Mouse (Mus musculus): Measurements from ENCODE around the gene Hoxc5. TPM values are rescaled to one million over a fixed set of nuclear protein-coding genes. Genes with fewer than 3 reads are reported as not detected.
A peak's percentile ranks its signal among the peaks of the same experiment; 100 is the strongest.

The Hoxc5 gene
- polyA plus RNA-seq, 1 experiment from 2014 or later = 32.2 TPM

DNA sequence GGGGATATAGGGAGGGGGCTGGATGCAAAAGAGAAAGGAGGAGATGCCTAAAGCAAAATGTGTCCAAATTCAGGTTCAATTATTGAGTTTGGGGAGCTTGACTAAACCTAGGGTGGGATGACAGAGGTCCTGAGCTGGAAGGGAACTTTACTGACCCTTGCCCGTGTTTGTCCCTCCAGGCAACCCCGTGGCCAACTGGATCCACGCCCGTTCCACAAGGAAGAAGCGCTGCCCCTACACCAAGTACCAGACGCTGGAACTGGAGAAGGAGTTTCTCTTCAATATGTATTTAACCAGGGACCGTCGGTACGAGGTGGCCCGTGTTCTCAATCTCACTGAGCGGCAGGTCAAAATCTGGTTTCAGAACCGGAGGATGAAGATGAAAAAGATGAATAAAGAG is 16.5 kb downstream of the Hoxc5 start:
- Histone ChIP-seq H3K27me3 (ENCODE audit: control insufficient read depth, insufficient read depth, low read length) (peaks cover 100% of the 10 kb centered on the region), H3K27ac (no peak overlapping the region), H3K4me3 (replicated peaks; ENCODE audit: low read length) (no peak overlapping the region), H3K4me1 (replicated peaks; ENCODE audit: control insufficient read depth, insufficient read depth, low read length) (no peaks in the 10 kb centered on the region), H3K4me2 (replicated peaks) (no peak overlapping the region), H3K36me3 (replicated peaks; ENCODE audit: control insufficient read depth, insufficient read depth) (no peaks in the 10 kb centered on the region), H3K9ac (no peak overlapping the region), H3K9me3 (ENCODE audit: control insufficient read depth, low read length) (no peaks in the 10 kb centered on the region)
- DNase-seq (ENCODE audit: low spot score) (no peak), ATAC-seq (ENCODE audit: low FRiP score) (no peak)
- 3% methylated on average over 12 of the region's 12 CpGs for WGBS

DNA sequence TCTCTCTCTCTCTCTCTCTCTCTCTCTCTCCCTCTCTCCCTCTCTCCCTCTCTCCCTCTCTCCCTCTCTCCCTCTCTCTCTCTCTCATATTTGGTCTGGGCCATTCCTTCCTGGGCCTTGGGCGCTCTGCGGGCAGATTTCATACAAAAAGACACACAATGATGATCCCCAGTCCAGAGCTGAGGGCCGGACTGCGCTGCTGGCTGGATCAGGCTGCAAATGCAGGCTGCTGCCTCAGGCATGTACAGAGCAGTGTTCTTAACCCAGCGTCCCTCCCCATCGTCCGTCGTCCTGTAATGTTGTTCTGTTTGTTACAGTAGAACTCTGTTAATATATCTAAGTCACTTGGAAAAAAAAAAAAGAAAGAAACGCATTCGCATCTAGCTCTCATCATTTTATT is 17.3 kb downstream of the Hoxc5 start:
- H3K27ac ChIP-seq = no peak overlapping the region

GRCm38 (mm10) chr15:102984925-102985324 is 17.7 kb downstream of the Hoxc5 start:
- Histone ChIP-seq H3K27me3 (ENCODE audit: control insufficient read depth, insufficient read depth, low read length) (peaks cover 100% of the 10 kb centered on the region), H3K9me3 (ENCODE audit: control insufficient read depth, low read length) (no peaks in the 10 kb centered on the region), H3K27ac (no peak overlapping the region), H3K4me3 (replicated peaks; ENCODE audit: low read length) (no peak overlapping the region), H3K36me3 (replicated peaks; ENCODE audit: control insufficient read depth, insufficient read depth) (no peaks in the 10 kb centered on the region), H3K4me1 (replicated peaks; ENCODE audit: control insufficient read depth, insufficient read depth, low read length) (no peaks in the 10 kb centered on the region), H3K9ac (no peak overlapping the region), H3K4me2 (replicated peaks) (no peak overlapping the region)
- DNase-seq (ENCODE audit: low spot score) = no peak
- WGBS = 2% methylated on average over 3 of the region's 3 CpGs
- no peak for ATAC-seq (ENCODE audit: low FRiP score)

More for the DNA sequence above, 17.3 kb downstream of the Hoxc5 start:
- WGBS = 1% methylated on average over 10 of the region's 10 CpGs
- H3K4me1 ChIP-seq (replicated peaks; ENCODE audit: control insufficient read depth, insufficient read depth, low read length) = no peaks in the 10 kb centered on the region
- H3K9me3 ChIP-seq (ENCODE audit: control insufficient read depth, low read length) = no peaks in the 10 kb centered on the region
- DNase-seq (ENCODE audit: low spot score) (no peak), ATAC-seq (ENCODE audit: low FRiP score) (no peak)
- no peak overlapping the region for H3K9ac ChIP-seq
- H3K36me3 ChIP-seq (replicated peaks; ENCODE audit: control insufficient read depth, insufficient read depth) = no peaks in the 10 kb centered on the region
- H3K4me3 ChIP-seq (replicated peaks; ENCODE audit: low read length) = no peak overlapping the region
- H3K27me3 ChIP-seq (ENCODE audit: control insufficient read depth, insufficient read depth, low read length) = peaks cover 100% of the 10 kb centered on the region
- H3K4me2 ChIP-seq (replicated peaks) = no peak overlapping the region

DNA sequence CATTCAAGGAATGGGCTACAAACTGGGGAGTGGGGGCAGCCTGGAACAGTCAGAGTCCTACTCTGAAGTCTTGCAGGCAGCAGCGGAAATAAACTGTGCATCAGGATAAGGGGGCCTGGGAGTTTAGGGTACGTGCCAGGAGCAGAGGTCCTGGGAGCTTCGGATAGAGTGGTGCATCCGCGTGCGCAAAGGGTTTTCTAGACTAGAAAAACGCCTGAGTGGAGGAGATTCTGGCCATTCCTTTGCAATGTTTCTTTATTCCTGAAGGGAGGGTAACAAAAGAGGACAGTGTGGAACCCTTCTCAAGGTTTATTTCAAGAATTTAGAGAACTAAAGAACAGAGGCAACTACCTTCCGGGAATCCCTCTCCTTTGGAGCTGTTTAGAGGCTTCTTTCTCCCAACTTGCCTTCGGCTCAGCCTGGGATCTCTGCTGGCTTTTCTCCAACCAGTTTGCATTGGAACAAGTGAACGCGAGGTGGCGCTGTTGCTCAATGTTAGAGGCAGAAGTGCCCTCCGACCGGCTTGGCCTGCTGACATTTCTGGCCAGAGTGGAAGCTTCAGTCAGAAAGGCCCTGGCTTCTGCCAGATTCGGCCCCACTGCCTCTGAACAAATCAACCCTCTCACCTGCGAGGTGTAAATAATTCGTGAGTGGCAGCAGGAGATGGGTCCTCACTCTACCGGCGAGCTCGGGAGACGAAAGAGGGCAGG is 20.0 kb downstream of the Hoxc5 start:
- Histone ChIP-seq H3K4me2 (replicated peaks) (no peak overlapping the region), H3K4me3 (replicated peaks; ENCODE audit: low read length) (no peak overlapping the region), H3K9ac (no peak overlapping the region), H3K27me3 (ENCODE audit: control insufficient read depth, insufficient read depth, low read length) (peaks cover 100% of the 10 kb centered on the region), H3K36me3 (replicated peaks; ENCODE audit: control insufficient read depth, insufficient read depth) (no peaks in the 10 kb centered on the region), H3K27ac (no peak overlapping the region), H3K9me3 (ENCODE audit: control insufficient read depth, low read length) (no peaks in the 10 kb centered on the region), H3K4me1 (replicated peaks; ENCODE audit: control insufficient read depth, insufficient read depth, low read length) (no peaks in the 10 kb centered on the region)
- 3% methylated on average over 21 of the region's 21 CpGs for WGBS
- DNase-seq (ENCODE audit: low spot score) (peak; percentile 97), ATAC-seq (ENCODE audit: low FRiP score) (no peak)

DNA sequence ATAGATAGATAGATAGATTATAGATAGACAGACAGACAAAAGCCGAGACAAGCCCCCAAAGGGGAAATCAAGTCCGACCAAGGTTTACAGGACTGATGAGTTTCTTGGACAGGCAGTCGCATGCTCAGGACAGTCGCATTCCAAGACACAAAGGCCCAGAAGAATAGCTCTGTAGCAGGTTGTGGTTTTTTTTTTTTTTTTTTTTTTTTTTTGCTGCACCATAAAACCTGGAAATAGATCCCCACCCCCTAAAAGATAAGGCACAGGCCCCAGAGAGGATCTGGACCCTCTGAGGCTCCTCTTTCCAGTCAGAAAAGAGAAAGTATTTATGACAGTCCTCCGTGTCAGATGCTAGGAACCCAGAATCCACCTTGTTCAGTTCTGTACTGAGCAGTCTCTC is 20.8 kb downstream of the Hoxc5 start:
- Histone ChIP-seq H3K36me3 (replicated peaks; ENCODE audit: control insufficient read depth, insufficient read depth) (no peaks in the 10 kb centered on the region), H3K4me1 (replicated peaks; ENCODE audit: control insufficient read depth, insufficient read depth, low read length) (no peaks in the 10 kb centered on the region), H3K9me3 (ENCODE audit: control insufficient read depth, low read length) (no peaks in the 10 kb centered on the region), H3K4me3 (replicated peaks; ENCODE audit: low read length) (no peak overlapping the region), H3K27me3 (ENCODE audit: control insufficient read depth, insufficient read depth, low read length) (peaks cover 100% of the 10 kb centered on the region), H3K4me2 (replicated peaks) (no peak overlapping the region), H3K9ac (no peak overlapping the region), H3K27ac (no peak overlapping the region)
- ATAC-seq (ENCODE audit: low FRiP score) (no peak), DNase-seq (ENCODE audit: low spot score) (no peak)
- WGBS = 15% methylated on average over 5 of the region's 5 CpGs

DNA sequence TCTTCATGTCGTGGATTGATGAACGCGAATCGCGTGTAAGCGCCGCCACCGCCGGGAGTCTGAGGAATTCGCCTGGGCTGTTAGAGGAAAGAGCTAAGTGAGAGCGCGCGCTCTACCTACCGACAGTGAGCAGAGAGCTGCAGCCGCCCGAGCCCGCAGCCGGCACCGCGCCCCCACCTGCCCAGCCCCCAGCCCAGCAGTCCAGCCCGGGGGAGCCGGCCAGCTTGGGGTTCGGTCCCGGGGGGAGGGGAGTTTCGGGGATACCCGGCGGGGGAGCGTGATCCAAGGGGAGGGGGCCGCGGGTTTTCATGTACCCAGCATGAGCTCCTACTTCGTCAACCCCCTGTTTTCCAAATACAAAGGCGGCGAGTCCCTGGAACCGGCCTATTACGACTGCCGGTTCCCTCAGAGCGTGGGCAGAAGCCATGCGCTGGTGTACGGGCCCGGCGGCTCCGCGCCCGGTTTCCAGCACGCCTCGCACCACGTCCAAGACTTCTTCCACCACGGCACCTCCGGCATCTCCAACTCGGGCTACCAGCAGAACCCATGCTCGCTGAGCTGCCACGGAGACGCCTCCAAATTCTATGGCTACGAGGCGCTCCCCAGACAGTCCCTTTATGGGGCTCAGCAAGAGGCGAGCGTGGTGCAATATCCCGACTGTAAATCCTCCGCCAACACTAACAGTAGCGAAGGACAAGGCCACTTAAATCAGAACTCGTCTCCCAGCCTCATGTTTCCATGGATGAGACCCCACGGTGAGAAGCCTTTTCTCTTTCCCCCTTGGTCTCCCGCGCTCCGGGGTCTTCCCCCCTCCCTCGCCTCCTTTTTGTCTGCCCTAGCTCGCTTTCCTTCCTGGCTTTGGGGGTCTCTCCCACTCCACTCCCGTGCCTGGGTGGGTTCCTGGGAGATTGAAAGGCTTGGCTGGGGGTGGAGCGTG is 23.5 kb downstream of the Hoxc5 start, which contains the start of gene Hoxc8:
Gene Hoxc8 (plus strand): TSS at position 147 of the 937 bp plus-strand sequence.
- no peak within 1 kb of the TSS for H3K4me3 ChIP-seq (replicated peaks; ENCODE audit: low read length)
- under 1% methylated on average over 61 of the region's 69 CpGs for WGBS
- DNase-seq (ENCODE audit: low spot score) = no peak
- ATAC-seq (ENCODE audit: low FRiP score) = no peak
- H3K9me3 ChIP-seq (ENCODE audit: control insufficient read depth, low read length) = no peaks in the 10 kb centered on the region
- H3K4me2 ChIP-seq (replicated peaks) = no peak within 1 kb of the TSS
- H3K36me3 ChIP-seq (replicated peaks; ENCODE audit: control insufficient read depth, insufficient read depth) = no peaks in the 10 kb centered on the region
- no peaks in the 10 kb centered on the region for H3K4me1 ChIP-seq (replicated peaks; ENCODE audit: control insufficient read depth, insufficient read depth, low read length)
- H3K27me3 ChIP-seq (ENCODE audit: control insufficient read depth, insufficient read depth, low read length) = peaks cover 100% of the 10 kb centered on the region
- no peak within 1 kb of the TSS for H3K27ac ChIP-seq
- H3K9ac ChIP-seq = no peak within 1 kb of the TSS

- Histone ChIP-seq H3K4me1 (replicated peaks; ENCODE audit: control insufficient read depth, insufficient read depth, low read length) (no peaks in the 10 kb centered on the region), H3K9ac (no peak overlapping the region), H3K27me3 (ENCODE audit: control insufficient read depth, insufficient read depth, low read length) (peaks cover 100% of the 10 kb centered on the region)
Observed at GRCm38 (mm10) chr15:102991782-102992181, 24.5 kb downstream of the Hoxc5 start.

DNA sequence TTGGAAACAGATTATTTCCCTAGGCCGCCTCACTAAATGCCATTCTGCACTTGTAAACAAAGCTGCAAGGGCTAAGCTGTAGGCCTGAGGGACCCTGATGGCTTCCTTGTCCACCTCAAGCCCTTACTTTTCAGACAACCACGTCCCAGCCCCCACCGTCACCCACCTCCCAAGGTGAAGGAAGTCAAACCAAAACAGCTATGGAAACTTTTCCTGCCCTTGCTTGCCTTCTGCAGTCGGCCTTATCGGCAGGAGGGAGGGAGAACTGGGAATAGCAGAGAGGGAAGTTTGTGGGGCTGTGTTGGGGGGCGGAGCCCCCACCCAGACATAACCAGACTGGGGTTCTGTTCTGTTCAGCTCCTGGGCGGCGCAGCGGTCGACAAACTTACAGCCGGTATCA is 25.0 kb downstream of the Hoxc5 start:
- DNase-seq (ENCODE audit: low spot score) = no peak
- H3K27ac ChIP-seq = no peak overlapping the region
- no peak for ATAC-seq (ENCODE audit: low FRiP score)
- peaks cover 100% of the 10 kb centered on the region for H3K27me3 ChIP-seq (ENCODE audit: control insufficient read depth, insufficient read depth, low read length)
- no peak overlapping the region for H3K9ac ChIP-seq
- no peak overlapping the region for H3K4me2 ChIP-seq (replicated peaks)
- no peaks in the 10 kb centered on the region for H3K4me1 ChIP-seq (replicated peaks; ENCODE audit: control insufficient read depth, insufficient read depth, low read length)
- no peak overlapping the region for H3K4me3 ChIP-seq (replicated peaks; ENCODE audit: low read length)
- no peaks in the 10 kb centered on the region for H3K9me3 ChIP-seq (ENCODE audit: control insufficient read depth, low read length)
- H3K36me3 ChIP-seq (replicated peaks; ENCODE audit: control insufficient read depth, insufficient read depth) = no peaks in the 10 kb centered on the region
- 2% methylated on average over 11 of the region's 11 CpGs for WGBS

More at GRCm38 (mm10) chr15:102991782-102992181, 24.5 kb downstream of the Hoxc5 start:
- WGBS = 3% methylated on average over 7 of the region's 7 CpGs
- H3K4me3 ChIP-seq (replicated peaks; ENCODE audit: low read length) = no peak overlapping the region
- no peaks in the 10 kb centered on the region for H3K9me3 ChIP-seq (ENCODE audit: control insufficient read depth, low read length)
- H3K4me2 ChIP-seq (replicated peaks) = no peak overlapping the region
- H3K27ac ChIP-seq = no peak overlapping the region
- no peak for ATAC-seq (ENCODE audit: low FRiP score)
- no peaks in the 10 kb centered on the region for H3K36me3 ChIP-seq (replicated peaks; ENCODE audit: control insufficient read depth, insufficient read depth)
- no peak for DNase-seq (ENCODE audit: low spot score)

DNA sequence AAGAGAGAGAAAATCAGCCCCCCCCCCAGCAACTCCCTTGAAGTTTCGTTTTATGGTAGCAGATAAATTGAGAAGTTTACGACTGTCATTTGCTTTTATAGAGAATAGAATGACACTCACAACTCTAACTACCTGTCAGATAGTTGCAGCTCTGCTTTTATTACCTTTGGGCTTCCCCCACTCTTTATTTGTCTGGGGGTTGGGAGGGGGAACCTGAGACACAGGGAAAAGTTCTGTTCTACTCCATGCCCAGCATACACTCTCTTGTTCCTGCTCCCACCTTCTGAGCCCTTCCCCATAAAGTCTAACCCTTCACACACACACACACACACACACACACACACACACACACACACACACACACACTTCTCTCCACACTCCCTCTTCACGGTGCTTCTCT is 25.6 kb downstream of the Hoxc5 start:
- no peak for ATAC-seq (ENCODE audit: low FRiP score)
- no peaks in the 10 kb centered on the region for H3K4me1 ChIP-seq (replicated peaks; ENCODE audit: control insufficient read depth, insufficient read depth, low read length)
- H3K4me2 ChIP-seq (replicated peaks) = no peak overlapping the region
- H3K27me3 ChIP-seq (ENCODE audit: control insufficient read depth, insufficient read depth, low read length) = peaks cover 100% of the 10 kb centered on the region
- DNase-seq (ENCODE audit: low spot score) = no peak
- H3K9me3 ChIP-seq (ENCODE audit: control insufficient read depth, low read length) = no peaks in the 10 kb centered on the region
- 0% methylated on average over 3 of the region's 3 CpGs for WGBS
- H3K36me3 ChIP-seq (replicated peaks; ENCODE audit: control insufficient read depth, insufficient read depth) = no peaks in the 10 kb centered on the region
- H3K4me3 ChIP-seq (replicated peaks; ENCODE audit: low read length) = no peak overlapping the region
- H3K27ac ChIP-seq = no peak overlapping the region
- no peak overlapping the region for H3K9ac ChIP-seq
